Mouse (Mus musculus) liver, adult 2 months (tissue): ENCODE measurements around the gene Ddx1. TPM values are rescaled to one million over a fixed set of nuclear protein-coding genes. Genes with fewer than 3 reads are reported as not detected.

Source experiments
- DNase-seq: peaks from one replicate; pipeline ENCODE4 v3.0.0-alpha.2; 2011; ENCODE audit warnings: low read depth, low spot score; ENCODE audit errors: extremely low read depth
- H3K27ac ChIP-seq: fragments of 200-500 bp; replicated peaks from 2 replicates; pipeline ENCODE4 v1.5.1; 2012; ENCODE audit warnings: low read depth, mild to moderate bottlenecking, control low read depth, inconsistent platforms, low read length; ENCODE audit not compliant: insufficient read depth
- H3K27me3 ChIP-seq: fragments of 200-500 bp; 2 replicates; pipeline ENCODE4 v1.6.1; 2012; ENCODE audit warnings: mild to moderate bottlenecking, moderate library complexity, low read length, inconsistent platforms; ENCODE audit not compliant: control insufficient read depth, insufficient read depth
- H3K36me3 ChIP-seq: fragments of 200-500 bp; 2 replicates; pipeline ENCODE4 v1.6.1; 2012; ENCODE audit warnings: low read length, inconsistent platforms; ENCODE audit not compliant: control insufficient read depth, insufficient read depth
- H3K4me1 ChIP-seq: fragments of 200-500 bp; 2 replicates; pipeline ENCODE4 v1.6.1; 2011; ENCODE audit warnings: low read length; ENCODE audit not compliant: control insufficient read depth, insufficient read depth
- H3K4me3 ChIP-seq: fragments of 200-500 bp; 2 replicates; pipeline ENCODE4 v1.5.1; 2011; ENCODE audit warnings: low read depth, mild to moderate bottlenecking, control low read depth, low read length, moderate library complexity; ENCODE audit not compliant: insufficient read depth
- H3K79me2 ChIP-seq: fragments of 200-500 bp; 2 replicates; pipeline ENCODE4 v1.6.1; 2012; ENCODE audit warnings: inconsistent platforms, mild to moderate bottlenecking, low read length, moderate library complexity; ENCODE audit not compliant: control insufficient read depth, insufficient read depth
- H3K9ac ChIP-seq: fragments of 200-500 bp; 2 replicates; pipeline ENCODE4 v1.6.1; 2012; ENCODE audit warnings: low read depth, mild to moderate bottlenecking, control low read depth, inconsistent platforms, low read length
- CTCF ChIP-seq: fragments of 200-500 bp; IDR thresholded peaks from 2 replicates; pipeline ENCODE4 v1.5.1; 2011; ENCODE audit warnings: low read depth, low read length, control low read depth
- POLR2A ChIP-seq: fragments of 200-500 bp; IDR thresholded peaks from 2 replicates; pipeline ENCODE4 v1.6.1; 2011; ENCODE audit warnings: low read length, control low read depth; ENCODE audit not compliant: insufficient read depth; ENCODE audit errors: extremely low read depth
- WGBS: fragments of 180-500 bp; shearing (Covaris S2); methylation state at CpG from one replicate; pipeline ENCODE4 v1.1.7; 2018; 5-methylcytosine and 5-hydroxymethylcytosine counted together
- polyA plus RNA-seq: library from polyadenylated mRNA; depleted of rRNA; stranded (reverse); fragments of >200 nt; gene quantifications from 2 replicates; pipeline ENCODE4 v1.2.3, GENCODE M21; 2012
- total RNA-seq: library from RNA; depleted of rRNA; stranded (reverse); fragments of >200 nt; gene quantifications from 2 replicates; pipeline ENCODE4 v1.2.3, GENCODE M21; 2014

Ddx1 gene
- total and polyA plus RNA-seq, 2 experiments: 5.4 to 50.5 TPM

GRCm38 (mm10) chr12:13208983-13209451 lies 40.0 kb downstream of the Ddx1 start:
- Histone ChIP-seq H3K4me1 (no peaks in the 10 kb centered on the region), H3K27ac (no peak overlapping the region), H3K79me2 (no peaks in the 10 kb centered on the region), H3K4me3 (no peak overlapping the region), H3K27me3 (no peaks in the 10 kb centered on the region), H3K9ac (no peak overlapping the region), H3K36me3 (no peaks in the 10 kb centered on the region)
- no peak for DNase-seq
- TF ChIP-seq POLR2A: no peak
- no peak for TF ChIP-seq CTCF
- 94% methylated on average over 11 of the region's 11 CpGs for WGBS

GRCm38 (mm10) chr12:13208517-13208916 lies 40.5 kb downstream of the Ddx1 start:
- TF ChIP-seq POLR2A (no peak), CTCF (no peak)
- Histone ChIP-seq H3K27me3 (no peaks in the 10 kb centered on the region), H3K27ac (no peak overlapping the region), H3K79me2 (no peaks in the 10 kb centered on the region), H3K4me3 (no peak overlapping the region), H3K9ac (no peak overlapping the region), H3K36me3 (no peaks in the 10 kb centered on the region), H3K4me1 (no peaks in the 10 kb centered on the region)
- DNase-seq: no peak
- WGBS: 100% methylated on average over 1 of the region's 1 CpGs

GRCm38 (mm10) chr12:13207099-13207498 lies 41.9 kb downstream of the Ddx1 start:
- H3K79me2 ChIP-seq: no peaks in the 10 kb centered on the region
- no peaks in the 10 kb centered on the region for H3K27me3 ChIP-seq
- no peak for TF ChIP-seq CTCF
- no peak overlapping the region for H3K9ac ChIP-seq
- H3K36me3 ChIP-seq: no peaks in the 10 kb centered on the region
- 76% methylated on average over 8 of the region's 8 CpGs for WGBS
- H3K4me3 ChIP-seq: no peak overlapping the region
- no peaks in the 10 kb centered on the region for H3K4me1 ChIP-seq
- H3K27ac ChIP-seq: no peak overlapping the region
- DNase-seq: no peak

GRCm38 (mm10) chr12:13205733-13206132 lies 43.3 kb downstream of the Ddx1 start:
- no peak overlapping the region for H3K4me3 ChIP-seq
- H3K4me1 ChIP-seq: no peaks in the 10 kb centered on the region
- 83% methylated on average over 3 of the region's 3 CpGs for WGBS
- no peaks in the 10 kb centered on the region for H3K36me3 ChIP-seq
- no peak for DNase-seq
- no peak for TF ChIP-seq CTCF
- TF ChIP-seq POLR2A: no peak
- H3K9ac ChIP-seq: no peak overlapping the region
- no peak overlapping the region for H3K27ac ChIP-seq
- H3K79me2 ChIP-seq: no peaks in the 10 kb centered on the region
- H3K27me3 ChIP-seq: no peaks in the 10 kb centered on the region

DNA sequence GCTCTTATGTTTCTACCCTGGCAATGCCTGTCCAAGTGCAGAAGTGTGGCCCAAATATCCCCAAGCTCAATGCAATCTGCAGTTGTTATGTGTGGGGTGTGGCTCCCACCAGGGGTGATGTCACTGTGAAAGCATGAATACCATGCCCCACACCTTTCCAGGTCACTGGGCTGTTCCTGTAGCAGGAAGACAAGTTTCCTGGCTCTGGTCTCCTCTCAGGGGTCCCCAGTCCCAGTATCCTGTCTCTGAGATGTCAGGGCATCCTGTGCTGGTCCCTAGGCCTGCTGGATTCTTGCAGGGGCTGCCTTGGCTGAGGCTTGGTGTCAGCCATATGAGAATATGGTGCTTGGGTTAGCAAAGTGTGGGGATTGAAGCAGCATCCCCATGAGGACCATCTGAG lies 46.7 kb downstream of the Ddx1 start:
- Histone ChIP-seq H3K79me2 (no peaks in the 10 kb centered on the region), H3K27ac (no peak overlapping the region), H3K4me3 (no peak overlapping the region), H3K27me3 (no peaks in the 10 kb centered on the region), H3K36me3 (no peaks in the 10 kb centered on the region), H3K9ac (no peak overlapping the region), H3K4me1 (no peaks in the 10 kb centered on the region)
- TF ChIP-seq CTCF: no peak
- TF ChIP-seq POLR2A: no peak
- DNase-seq: no peak

DNA sequence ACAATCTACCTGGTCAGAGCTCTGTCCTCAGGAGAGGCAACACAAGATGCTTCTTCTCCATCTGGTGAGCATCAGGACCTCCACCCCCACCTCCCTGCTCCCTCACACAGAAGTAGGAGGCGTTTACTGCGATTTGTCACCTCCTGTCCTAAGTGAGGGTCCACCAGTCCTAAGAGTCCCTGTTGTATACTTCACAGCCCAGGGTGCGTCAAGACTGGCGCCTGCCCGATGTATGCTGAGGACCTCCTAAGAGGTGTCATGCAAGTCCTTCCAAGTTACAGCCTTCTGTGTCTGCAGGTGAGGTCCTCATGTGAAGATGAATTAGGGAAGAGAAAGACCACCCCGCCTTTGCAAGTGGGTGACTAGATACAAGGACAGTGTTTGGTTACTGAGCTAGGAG lies 48.4 kb downstream of the Ddx1 start:
- Histone ChIP-seq H3K36me3 (no peaks in the 10 kb centered on the region), H3K4me3 (no peak overlapping the region), H3K4me1 (no peaks in the 10 kb centered on the region), H3K27ac (no peak overlapping the region), H3K27me3 (no peaks in the 10 kb centered on the region), H3K9ac (no peak overlapping the region), H3K79me2 (no peaks in the 10 kb centered on the region)
- no peak for DNase-seq
- WGBS: 92% methylated on average over 6 of the region's 6 CpGs
- TF ChIP-seq CTCF (no peak), POLR2A (no peak)
